Mouse (Mus musculus) left cerebral cortex, adult 9 months (tissue): ENCODE measurements around the gene Sgk1.

Experiments used
- DNase-seq, 2 experiments: peaks; one replicate each; pipeline ENCODE4 v3.0.0; 2022; ENCODE audit warnings: low spot score in 2 of 2

Gene Sgk1

DNA sequence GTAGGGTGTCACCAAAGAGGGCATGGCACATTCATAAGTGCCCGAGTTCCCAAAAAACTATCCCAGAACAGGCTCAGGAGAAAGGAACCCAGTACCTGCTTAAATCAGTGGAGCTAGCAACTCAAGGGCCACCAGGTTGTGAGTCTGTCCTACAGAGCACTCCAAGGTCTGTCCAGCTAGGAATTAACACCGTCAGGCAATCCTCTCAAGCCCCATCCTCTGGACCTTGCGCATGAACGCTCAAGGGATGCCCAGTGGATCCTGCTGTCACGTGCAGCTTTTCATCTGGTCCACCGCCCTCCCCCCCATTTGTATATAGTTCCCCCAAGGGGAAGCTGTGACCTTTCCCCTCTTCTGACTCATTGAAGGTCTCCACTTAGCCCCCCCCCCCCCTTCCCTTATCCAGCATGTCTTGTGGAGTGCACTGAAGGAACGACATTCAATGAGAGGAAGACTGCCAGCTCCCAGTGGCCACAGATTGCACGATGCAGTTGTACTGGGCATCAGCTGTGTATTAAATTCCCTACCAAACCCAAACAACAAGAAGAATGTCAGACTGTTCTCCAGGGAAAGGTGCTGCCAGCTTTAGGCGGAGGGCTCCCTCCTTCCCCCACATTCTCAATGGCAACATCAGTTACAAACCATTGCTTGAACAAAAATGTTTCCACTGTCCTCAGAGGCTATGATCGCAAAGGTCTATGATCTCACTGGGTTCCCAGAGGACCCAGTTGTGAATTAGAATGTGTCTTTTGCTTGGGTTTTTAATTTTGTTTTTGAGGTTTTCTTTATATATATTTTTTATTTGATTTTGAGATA, 118.7 kb downstream of the Sgk1 start:
- DNase-seq: no peak

DNA sequence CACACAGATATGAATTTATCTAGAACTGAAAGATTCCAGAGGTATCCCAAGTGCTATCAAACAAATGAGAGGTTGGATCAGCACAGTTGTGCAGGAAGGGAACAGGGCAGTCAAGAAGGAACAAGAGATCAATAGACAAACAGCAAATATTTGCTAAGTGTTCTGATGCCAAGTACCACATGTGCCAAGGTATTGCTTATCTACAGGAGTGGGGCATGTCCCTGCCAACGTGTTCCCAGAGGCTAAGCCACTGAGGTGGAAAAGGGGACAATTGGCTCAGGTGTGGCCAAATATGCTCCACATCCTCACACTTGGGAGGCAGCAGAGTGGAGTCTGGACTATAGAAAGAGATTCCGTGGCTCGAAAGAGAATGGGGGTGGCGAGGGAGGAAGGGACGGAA, 119.6 kb downstream of the Sgk1 start:
- DNase-seq: no peak

DNA sequence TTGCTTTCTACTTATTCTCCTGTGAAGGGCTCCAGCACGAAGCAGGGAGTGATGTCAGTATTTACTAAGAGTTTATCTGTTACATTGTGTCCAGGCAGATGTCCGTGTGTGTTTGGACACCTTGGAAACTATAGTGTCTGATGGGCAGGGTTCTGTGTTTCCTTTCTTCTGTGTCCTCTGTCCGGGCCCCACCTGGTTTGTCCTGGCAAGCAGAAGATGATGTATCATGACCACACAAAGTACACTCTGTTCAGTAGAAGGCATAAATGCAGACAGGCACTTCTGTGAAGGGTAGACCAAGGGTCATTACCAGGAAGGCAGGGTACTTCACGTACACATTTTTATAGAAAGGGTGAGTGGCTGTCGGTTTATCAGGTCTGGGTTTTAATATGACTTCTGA, 122.8 kb downstream of the Sgk1 start:
- DNase-seq: no peak

DNA sequence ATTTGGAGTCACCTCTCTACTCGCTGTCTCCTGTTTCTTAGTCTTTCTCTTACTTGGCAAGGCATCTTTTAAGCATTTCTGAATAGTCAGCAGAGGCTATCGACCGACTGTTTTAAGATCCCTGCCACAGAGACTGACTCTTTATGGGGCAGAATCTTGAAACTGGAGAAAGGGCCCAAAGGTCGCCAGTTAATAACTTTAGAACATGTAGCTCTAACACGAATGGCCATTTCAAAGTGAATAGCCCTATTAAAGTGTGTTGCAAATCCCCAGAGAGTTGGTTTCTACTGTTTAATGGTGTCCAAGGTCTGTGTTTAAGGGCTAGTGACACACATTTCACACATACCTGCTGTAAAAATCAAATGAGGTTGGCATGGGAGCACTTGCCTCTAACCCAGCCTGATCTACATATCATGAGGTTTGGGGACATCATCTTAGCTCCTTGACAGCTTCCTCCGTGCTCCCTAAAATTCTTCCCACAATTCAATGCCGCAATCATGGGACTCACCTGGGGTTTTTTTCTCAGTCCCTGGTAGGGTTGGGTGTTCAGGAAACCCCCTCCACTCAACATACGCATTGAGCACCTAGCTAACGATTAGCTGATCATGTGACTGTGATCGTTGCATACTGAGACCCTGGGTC, 125.3 kb downstream of the Sgk1 start:
- no peak for DNase-seq

DNA sequence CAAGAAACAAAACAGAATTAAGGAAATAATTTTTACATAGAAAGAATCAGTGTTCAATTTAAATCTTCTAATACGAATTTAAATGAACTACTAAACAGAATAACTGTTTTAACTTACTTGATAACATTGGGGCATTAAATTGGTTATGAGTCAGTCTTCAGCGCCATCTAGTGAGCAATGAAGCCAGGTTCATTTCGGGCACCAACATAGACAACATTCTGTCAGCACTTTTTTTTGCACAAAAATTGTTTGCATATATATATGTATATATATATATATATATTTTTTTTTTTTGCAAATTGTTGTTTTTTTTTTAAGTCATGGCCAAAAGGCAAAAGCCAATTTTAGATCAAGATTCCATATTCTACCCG, 125.8 kb downstream of the Sgk1 start:
- DNase-seq: peak in 1 of 2 experiments; percentile 74

DNA sequence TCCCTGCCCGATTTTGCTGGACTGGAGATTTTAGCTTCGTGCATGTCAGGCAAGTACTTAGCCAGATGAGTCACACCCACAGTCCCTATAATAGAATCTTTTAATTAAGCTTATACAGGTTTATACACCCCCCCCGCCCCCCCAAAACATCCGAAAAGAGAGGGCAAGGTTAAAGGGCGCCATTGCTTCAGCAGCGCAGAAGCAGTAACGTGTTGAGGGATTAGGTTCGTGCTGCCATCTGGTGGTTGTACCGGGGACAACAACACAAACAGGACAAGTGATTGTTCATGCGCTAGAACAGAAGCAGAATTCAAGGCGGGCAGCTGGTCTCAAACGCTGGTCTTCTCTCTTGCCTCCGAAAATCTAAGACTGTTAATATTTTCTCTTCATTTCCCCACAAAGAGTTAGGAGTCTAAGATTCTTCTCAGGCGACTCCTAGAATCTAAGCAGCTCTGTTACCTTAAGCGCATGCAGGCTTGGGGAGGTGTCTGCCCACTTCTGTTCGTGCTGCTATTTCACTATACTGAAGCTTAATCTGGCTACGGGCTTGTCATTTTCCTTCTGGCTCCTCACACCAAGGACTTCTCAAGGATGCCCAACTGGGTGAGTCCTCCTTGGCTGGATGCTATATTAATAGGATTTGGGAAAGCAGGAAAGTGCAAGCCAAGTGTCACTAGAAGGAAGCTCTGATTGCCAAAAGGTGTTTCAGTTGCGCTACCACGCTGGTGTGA, 128.3 kb downstream of the Sgk1 start:
- DNase-seq: peak in 1 of 2 experiments; percentile 93

DNA sequence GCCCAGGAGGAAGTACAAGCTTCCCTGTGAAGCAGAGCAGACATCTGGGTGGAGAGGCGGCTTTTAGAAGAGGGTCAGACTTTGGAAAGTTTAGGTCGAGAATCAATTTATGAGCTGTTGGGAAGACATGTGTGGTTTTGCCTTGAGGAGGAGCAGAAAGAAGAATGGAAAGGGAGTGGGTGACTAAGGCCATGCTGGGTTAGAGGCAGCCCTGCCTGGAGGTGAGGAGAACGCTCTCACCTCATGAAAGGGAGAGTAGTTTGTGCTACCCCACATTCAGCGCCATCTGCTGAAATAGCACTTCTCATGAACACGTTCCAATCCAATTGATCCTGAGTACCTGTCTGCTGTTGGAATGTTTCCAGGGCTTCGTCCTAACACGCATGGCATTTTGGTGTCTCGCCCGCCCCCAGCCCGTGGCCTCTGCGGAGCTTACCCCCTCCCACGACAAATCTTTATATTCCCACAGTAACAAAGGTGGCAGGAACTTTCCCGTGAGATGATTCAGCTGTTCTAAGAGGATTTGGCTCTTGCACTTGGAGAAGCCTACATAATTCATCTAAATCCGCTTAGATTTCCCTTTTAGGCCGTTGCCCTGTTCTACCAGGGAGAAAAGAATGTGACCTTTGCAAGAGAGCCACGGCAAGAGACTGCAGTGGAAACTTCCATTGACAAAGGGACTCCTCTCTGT, 135.6 kb downstream of the Sgk1 start:
- no peak for DNase-seq

DNA sequence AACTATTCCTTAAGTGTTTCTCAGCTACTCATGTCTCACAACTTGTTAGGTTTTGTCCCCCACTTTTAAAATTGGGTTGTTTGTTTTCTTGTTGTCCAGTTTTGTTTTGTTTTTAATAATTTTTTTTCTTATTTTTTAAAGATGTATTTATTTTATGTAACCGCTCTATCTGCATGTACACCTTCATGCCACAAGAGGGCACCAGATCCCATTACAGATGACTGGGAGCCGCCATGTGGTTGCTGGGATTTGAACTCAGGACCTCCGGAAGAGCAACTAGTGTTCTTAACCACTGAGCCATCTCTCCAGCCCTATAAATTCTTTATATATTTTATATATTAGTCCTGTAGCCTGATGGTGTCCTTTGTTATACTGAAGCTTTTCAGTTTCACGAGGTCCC, 136.6 kb downstream of the Sgk1 start:
- no peak for DNase-seq

DNA sequence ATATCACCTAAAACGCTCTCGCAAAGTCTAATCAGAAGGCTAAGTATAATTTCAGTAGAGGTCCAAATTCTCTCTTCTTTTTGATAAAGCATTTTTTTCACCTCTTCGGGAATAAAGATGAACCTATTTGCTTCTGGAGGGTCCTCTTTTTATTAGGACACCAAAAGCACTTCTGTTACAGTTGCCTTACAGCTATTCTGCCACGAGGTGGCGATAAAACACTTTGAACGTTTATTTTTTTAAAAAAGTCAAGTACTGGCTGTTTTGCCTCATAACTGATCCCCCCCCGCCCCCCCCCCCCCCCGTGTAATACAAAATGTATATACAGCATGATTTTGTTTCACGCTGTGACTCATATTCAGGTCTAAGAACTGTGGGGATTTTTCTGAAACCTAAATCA, 152.3 kb downstream of the Sgk1 start:
- DNase-seq: peak in 1 of 2 experiments; percentile 49

DNA sequence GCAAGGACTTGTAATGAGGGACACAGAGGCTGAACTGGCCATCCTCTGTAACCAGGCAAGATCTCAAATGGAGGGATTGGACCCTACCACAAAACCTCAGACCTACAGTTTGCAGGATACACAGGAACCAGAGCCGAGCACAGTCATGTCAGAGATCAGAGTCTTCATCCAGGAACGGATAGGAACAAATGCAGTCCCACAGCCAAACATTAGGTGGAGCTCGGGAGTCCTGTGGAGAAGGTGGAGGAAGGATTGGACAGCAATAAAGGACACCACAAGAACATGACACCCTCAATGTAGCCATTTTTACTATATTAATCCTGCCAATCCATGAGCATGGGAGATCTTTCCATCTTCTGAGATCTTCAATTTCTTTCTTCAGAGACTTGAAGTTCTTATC, 154.3 kb downstream of the Sgk1 start:
- DNase-seq: peak in 1 of 2 experiments; percentile 68
